Mouse (Mus musculus) megakaryocyte, embryonic 14.5 days (primary cell): ENCODE results near the gene Siae.

Experiments used
- FLI1 ChIP-seq: IDR thresholded peaks from 2 replicates; pipeline ENCODE4 v1.6.1; 2012; ENCODE audit warnings: low read length, inconsistent platforms, mixed read lengths
- GATA1 ChIP-seq: IDR thresholded peaks from 3 replicates; pipeline ENCODE4 v1.6.1; 2012; ENCODE audit warnings: mixed read lengths, low read length, inconsistent platforms, borderline replicate concordance

DNA sequence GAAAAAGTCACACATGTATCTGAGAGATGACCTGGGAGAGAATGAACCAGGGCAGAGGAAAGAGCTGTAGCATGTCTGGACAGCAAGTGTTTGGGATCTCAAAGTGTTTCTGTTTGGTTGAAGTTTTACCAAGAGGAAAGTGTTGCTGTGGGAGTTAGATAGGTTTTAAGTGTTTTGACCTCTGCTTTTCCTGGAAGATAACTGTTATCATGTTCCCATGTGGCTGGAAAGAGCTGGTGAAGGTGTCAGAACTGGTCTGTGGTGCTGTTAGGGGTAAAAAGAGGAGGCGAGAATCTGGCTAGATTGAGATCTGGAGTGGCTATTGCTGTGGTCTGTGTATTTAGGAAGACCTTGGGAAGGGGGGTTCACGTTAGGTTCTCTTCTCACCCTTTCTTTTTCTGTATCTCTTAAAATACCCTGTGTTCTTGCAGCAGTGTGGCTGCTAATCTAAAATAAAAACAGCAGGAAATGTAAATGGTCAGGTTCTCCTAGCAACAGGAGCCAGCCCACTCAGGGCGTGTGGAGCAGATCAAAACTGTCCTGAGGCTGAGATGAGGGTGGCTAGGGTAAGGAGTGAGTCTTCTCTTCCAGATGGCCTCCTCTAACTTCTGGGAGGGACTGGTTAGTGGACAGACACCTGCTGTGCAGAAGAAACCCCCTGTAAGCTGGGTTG lies 16.8 kb downstream of the Siae start:
- TF ChIP-seq GATA1 (no peak; the same call in 2 of the 3 replicates), FLI1 (no peak)
